Mouse (Mus musculus) adipose tissue, adult 10 weeks (tissue): ENCODE measurements around the gene Unc93a. TPM values are rescaled to one million over a fixed set of nuclear protein-coding genes. Genes with fewer than 3 reads are reported as not detected.

Source experiments
- polyA plus RNA-seq: library from polyadenylated mRNA; stranded (reverse); fragments of 350-450 nt; fragmentation: Illumina TruSeq; extraction: RNeasy Lipid Tissue Mini Kit (QIAGEN cat#74804); gene quantifications from one replicate; pipeline ENCODE4 v1.2.3, GENCODE M21; 2014; ENCODE audit warnings: low read depth, low replicate concordance

The Unc93a gene
- polyA plus RNA-seq = 1.2 TPM

DNA sequence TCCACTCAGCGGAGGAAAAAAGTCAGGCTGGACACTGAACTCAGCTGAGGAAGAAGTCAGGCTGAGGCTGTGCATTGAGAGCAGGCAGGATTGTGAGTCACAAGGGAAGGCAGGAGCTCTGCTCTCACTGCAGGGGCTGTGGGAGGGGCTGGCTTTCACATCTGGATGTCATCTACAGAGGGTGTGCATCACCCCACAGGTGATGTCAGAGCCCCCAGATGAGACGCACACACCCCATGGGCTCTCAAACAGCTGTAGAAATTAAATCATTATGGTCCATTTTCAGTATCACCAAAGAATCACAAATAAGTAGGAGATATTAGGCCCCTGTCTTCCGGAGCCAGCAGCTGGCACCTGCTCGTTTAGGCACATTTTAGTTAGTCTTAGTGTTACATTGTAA lies at the start of gene Unc93a:
TSS of gene Unc93a (minus strand) at position 101 of the 400 bp plus-strand sequence.

DNA sequence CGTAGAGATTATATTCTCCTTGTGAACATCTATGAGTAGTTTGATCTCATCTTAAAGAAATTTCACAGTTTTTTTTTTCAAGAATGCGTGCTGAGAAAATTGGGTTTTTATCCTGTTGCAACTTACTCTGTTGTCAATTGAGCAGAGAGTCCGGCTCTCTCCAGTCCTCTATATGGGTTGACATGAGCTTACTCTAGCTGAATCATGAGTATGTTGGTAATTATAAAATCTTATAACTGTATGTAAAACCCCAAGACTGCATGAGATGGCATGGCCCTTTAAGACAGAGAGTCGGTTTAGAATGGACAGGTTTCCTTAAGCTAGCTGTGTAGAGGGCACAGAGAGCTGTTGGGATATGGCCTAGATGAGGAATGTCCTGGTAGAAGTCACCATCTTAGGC lies 70.8 kb downstream of the Unc93a start, which contains the start of gene Tcp10b:
TSS of gene Tcp10b (plus strand) at position 301 of the 400 bp plus-strand sequence.

Other genes with a start within 250 kb of the Unc93a start
- gene Pnldc1, start 221.6 kb downstream of the Unc93a start, polyA plus RNA-seq = 2.6 TPM
- 182 TPM for gene Tcp1, start 216.1 kb downstream of the Unc93a start, polyA plus RNA-seq
- 58.1 TPM for gene Mrpl18, start 215.5 kb downstream of the Unc93a start, polyA plus RNA-seq
- gene Acat3, start 191.2 kb downstream of the Unc93a start, polyA plus RNA-seq = 18.5 TPM
- gene Acat2, start 171.1 kb downstream of the Unc93a start, polyA plus RNA-seq = 161 TPM
- 58.0 TPM for gene Wtap, start 137.6 kb downstream of the Unc93a start, polyA plus RNA-seq
- 153 TPM for gene Sod2, start 125.0 kb downstream of the Unc93a start, polyA plus RNA-seq
- not detected for gene Gpr31b, start 79.5 kb downstream of the Unc93a start, polyA plus RNA-seq
- 6.8 TPM for gene Tcp10b, start 70.7 kb downstream of the Unc93a start, polyA plus RNA-seq
- gene Smok2a, start 89.4 kb upstream of the Unc93a start, polyA plus RNA-seq = 0.22 TPM
- gene Smok2b, start 98.4 kb upstream of the Unc93a start, polyA plus RNA-seq = not detected
- gene Tcp10c, start 222.8 kb upstream of the Unc93a start, polyA plus RNA-seq = 13.0 TPM